Mouse (Mus musculus): ENCODE measurements around the gene C4bp. TPM values are rescaled to one million over a fixed set of nuclear protein-coding genes. Genes with fewer than 3 reads are reported as not detected.
"Not testable (repeated sequence)": the region's sequence is repeated elsewhere in the genome, so short reads cannot be mapped to it uniquely, and the experiment has no call there.

C4bp gene
- polyA plus RNA-seq (2016; fragmentation: Nextera tagmentation; extraction: Ambion mirVana), result not detected in 2 replicates

GRCm38 (mm10) chr1:130661454-130661853 is at the start of gene C4bp:
TSS of gene C4bp (minus strand) at chr1:130661632.
- WGBS, result 87% methylated on average over 3 of the region's 3 CpGs
- no peak for DNase-seq (ENCODE audit: low spot score)
- Histone ChIP-seq H3K36me3 (no peaks in the 10 kb centered on the region), H3K9me3 (replicated peaks) (no peaks in the 10 kb centered on the region), H3K4me3 (no peak within 1 kb of the TSS), H3K27me3 (ENCODE audit: low read depth, poor library complexity, severe bottlenecking) (no peaks in the 10 kb centered on the region), H3K27ac (no peak within 1 kb of the TSS), H3K4me1 (no peaks in the 10 kb centered on the region)

- no peak for DNase-seq (ENCODE audit: low spot score)
- H3K27ac ChIP-seq, result no peak overlapping the region
- 92% methylated on average over 22 of the region's 22 CpGs for WGBS
- H3K4me3 ChIP-seq, result no peak overlapping the region
- H3K27me3 ChIP-seq (ENCODE audit: low read depth, poor library complexity, severe bottlenecking), result peaks cover 21% of the 10 kb centered on the region
- no peaks in the 10 kb centered on the region for H3K36me3 ChIP-seq
- H3K4me1 ChIP-seq, result peaks cover 7% of the 10 kb centered on the region
- no peaks in the 10 kb centered on the region for H3K9me3 ChIP-seq (replicated peaks)
Measured at GRCm38 (mm10) chr1:130710283-130711080, 49.0 kb upstream of the C4bp start.

GRCm38 (mm10) chr1:130703613-130704012 is 42.2 kb upstream of the C4bp start:
- 88% methylated on average over 2 of the region's 2 CpGs for WGBS
- DNase-seq (ENCODE audit: low spot score), result no peak
- Histone ChIP-seq H3K4me1 (no peaks in the 10 kb centered on the region), H3K9me3 (replicated peaks) (no peaks in the 10 kb centered on the region), H3K27me3 (ENCODE audit: low read depth, poor library complexity, severe bottlenecking) (no peaks in the 10 kb centered on the region), H3K27ac (no peak overlapping the region), H3K4me3 (no peak overlapping the region), H3K36me3 (peaks cover 27% of the 10 kb centered on the region)

- Histone ChIP-seq H3K9me3 (replicated peaks) (no peaks in the 10 kb centered on the region), H3K36me3 (peaks cover 34% of the 10 kb centered on the region), H3K27me3 (ENCODE audit: low read depth, poor library complexity, severe bottlenecking) (no peaks in the 10 kb centered on the region), H3K4me1 (no peaks in the 10 kb centered on the region), H3K4me3 (no peak overlapping the region), H3K27ac (no peak overlapping the region)
- DNase-seq (ENCODE audit: low spot score), result no peak
- WGBS, result 94% methylated on average over 11 of the region's 11 CpGs
Measured at GRCm38 (mm10) chr1:130701976-130702375, 40.5 kb upstream of the C4bp start.

- H3K36me3 ChIP-seq, result peaks cover 34% of the 10 kb centered on the region
- H3K9me3 ChIP-seq (replicated peaks), result no peaks in the 10 kb centered on the region
- H3K4me1 ChIP-seq, result no peaks in the 10 kb centered on the region
- DNase-seq (ENCODE audit: low spot score), result no peak
- 93% methylated on average over 10 of the region's 10 CpGs for WGBS
- no peaks in the 10 kb centered on the region for H3K27me3 ChIP-seq (ENCODE audit: low read depth, poor library complexity, severe bottlenecking)
- no peak overlapping the region for H3K27ac ChIP-seq
- H3K4me3 ChIP-seq, result no peak overlapping the region
Measured at GRCm38 (mm10) chr1:130699937-130700633, 38.7 kb upstream of the C4bp start.

GRCm38 (mm10) chr1:130698601-130699000 is 37.2 kb upstream of the C4bp start:
- Histone ChIP-seq H3K4me3 (no peak overlapping the region), H3K9me3 (replicated peaks) (no peaks in the 10 kb centered on the region), H3K27me3 (ENCODE audit: low read depth, poor library complexity, severe bottlenecking) (no peaks in the 10 kb centered on the region), H3K27ac (no peak overlapping the region), H3K4me1 (no peaks in the 10 kb centered on the region), H3K36me3 (peaks cover 34% of the 10 kb centered on the region)
- DNase-seq (ENCODE audit: low spot score), result no peak
- WGBS, result 90% methylated on average over 5 of the region's 5 CpGs

GRCm38 (mm10) chr1:130683905-130684304 is 22.5 kb upstream of the C4bp start:
- Histone ChIP-seq H3K36me3 (no peaks in the 10 kb centered on the region), H3K27ac (no peak overlapping the region), H3K4me1 (peaks cover 13% of the 10 kb centered on the region), H3K27me3 (ENCODE audit: low read depth, poor library complexity, severe bottlenecking) (no peaks in the 10 kb centered on the region), H3K4me3 (no peak overlapping the region), H3K9me3 (replicated peaks) (no peaks in the 10 kb centered on the region)
- DNase-seq (ENCODE audit: low spot score), result no peak
- 90% methylated on average over 1 of the region's 1 CpGs for WGBS

GRCm38 (mm10) chr1:130681656-130682413 is 20.4 kb upstream of the C4bp start:
- Histone ChIP-seq H3K4me3 (no peak overlapping the region), H3K27me3 (ENCODE audit: low read depth, poor library complexity, severe bottlenecking) (no peaks in the 10 kb centered on the region), H3K27ac (no peak overlapping the region), H3K9me3 (replicated peaks) (no peaks in the 10 kb centered on the region), H3K4me1 (peaks cover 13% of the 10 kb centered on the region), H3K36me3 (no peaks in the 10 kb centered on the region)
- no peak for DNase-seq (ENCODE audit: low spot score)
- 61% methylated on average over 6 of the region's 6 CpGs for WGBS

- H3K4me3 ChIP-seq, result no peak overlapping the region
- H3K27me3 ChIP-seq (ENCODE audit: low read depth, poor library complexity, severe bottlenecking), result no peaks in the 10 kb centered on the region
- H3K36me3 ChIP-seq, result no peaks in the 10 kb centered on the region
- H3K4me1 ChIP-seq, result peaks cover 13% of the 10 kb centered on the region
- DNase-seq (ENCODE audit: low spot score), result no peak
- WGBS, result 71% methylated on average over 2 of the region's 2 CpGs
- H3K27ac ChIP-seq, result no peak overlapping the region
- H3K9me3 ChIP-seq (replicated peaks), result no peaks in the 10 kb centered on the region
Measured at GRCm38 (mm10) chr1:130681075-130681474, 19.6 kb upstream of the C4bp start.

GRCm38 (mm10) chr1:130678551-130678950 is 17.1 kb upstream of the C4bp start:
- Histone ChIP-seq H3K4me1 (peaks cover 13% of the 10 kb centered on the region), H3K27ac (no peak overlapping the region), H3K4me3 (no peak overlapping the region), H3K9me3 (replicated peaks) (no peaks in the 10 kb centered on the region), H3K36me3 (no peaks in the 10 kb centered on the region), H3K27me3 (ENCODE audit: low read depth, poor library complexity, severe bottlenecking) (no peaks in the 10 kb centered on the region)
- 95% methylated on average over 2 of the region's 2 CpGs for WGBS
- DNase-seq (ENCODE audit: low spot score), result no peak

GRCm38 (mm10) chr1:130663576-130663975 is 2.1 kb upstream of the C4bp start:
- not testable (repeated sequence) for H3K27ac ChIP-seq; DNase-seq (ENCODE audit: low spot score); H3K36me3 ChIP-seq; H3K27me3 ChIP-seq (ENCODE audit: low read depth, poor library complexity, severe bottlenecking); H3K4me1 ChIP-seq; H3K4me3 ChIP-seq; H3K9me3 ChIP-seq (replicated peaks)
- 91% methylated on average over 5 of the region's 5 CpGs for WGBS

GRCm38 (mm10) chr1:130659641-130660040 is 1.8 kb downstream of the C4bp start:
- H3K4me3 ChIP-seq; H3K27ac ChIP-seq; H3K4me1 ChIP-seq; H3K27me3 ChIP-seq (ENCODE audit: low read depth, poor library complexity, severe bottlenecking); H3K36me3 ChIP-seq; DNase-seq (ENCODE audit: low spot score); H3K9me3 ChIP-seq (replicated peaks): not testable (repeated sequence)
- 27% methylated on average over 5 of the region's 5 CpGs for WGBS

GRCm38 (mm10) chr1:130644103-130644502 is 17.3 kb downstream of the C4bp start:
- no peaks in the 10 kb centered on the region for H3K4me1 ChIP-seq
- 72% methylated on average over 4 of the region's 4 CpGs for WGBS
- H3K9me3 ChIP-seq (replicated peaks), result no peaks in the 10 kb centered on the region
- DNase-seq (ENCODE audit: low spot score), result no peak
- no peak overlapping the region for H3K27ac ChIP-seq
- H3K27me3 ChIP-seq (ENCODE audit: low read depth, poor library complexity, severe bottlenecking), result no peaks in the 10 kb centered on the region
- H3K4me3 ChIP-seq, result no peak overlapping the region
- H3K36me3 ChIP-seq, result no peaks in the 10 kb centered on the region

Measured in limb, embryonic 10.5 days (tissue).